ENCODE assay signal across 8 mouse cellular contexts in the genomic region with DNA sequence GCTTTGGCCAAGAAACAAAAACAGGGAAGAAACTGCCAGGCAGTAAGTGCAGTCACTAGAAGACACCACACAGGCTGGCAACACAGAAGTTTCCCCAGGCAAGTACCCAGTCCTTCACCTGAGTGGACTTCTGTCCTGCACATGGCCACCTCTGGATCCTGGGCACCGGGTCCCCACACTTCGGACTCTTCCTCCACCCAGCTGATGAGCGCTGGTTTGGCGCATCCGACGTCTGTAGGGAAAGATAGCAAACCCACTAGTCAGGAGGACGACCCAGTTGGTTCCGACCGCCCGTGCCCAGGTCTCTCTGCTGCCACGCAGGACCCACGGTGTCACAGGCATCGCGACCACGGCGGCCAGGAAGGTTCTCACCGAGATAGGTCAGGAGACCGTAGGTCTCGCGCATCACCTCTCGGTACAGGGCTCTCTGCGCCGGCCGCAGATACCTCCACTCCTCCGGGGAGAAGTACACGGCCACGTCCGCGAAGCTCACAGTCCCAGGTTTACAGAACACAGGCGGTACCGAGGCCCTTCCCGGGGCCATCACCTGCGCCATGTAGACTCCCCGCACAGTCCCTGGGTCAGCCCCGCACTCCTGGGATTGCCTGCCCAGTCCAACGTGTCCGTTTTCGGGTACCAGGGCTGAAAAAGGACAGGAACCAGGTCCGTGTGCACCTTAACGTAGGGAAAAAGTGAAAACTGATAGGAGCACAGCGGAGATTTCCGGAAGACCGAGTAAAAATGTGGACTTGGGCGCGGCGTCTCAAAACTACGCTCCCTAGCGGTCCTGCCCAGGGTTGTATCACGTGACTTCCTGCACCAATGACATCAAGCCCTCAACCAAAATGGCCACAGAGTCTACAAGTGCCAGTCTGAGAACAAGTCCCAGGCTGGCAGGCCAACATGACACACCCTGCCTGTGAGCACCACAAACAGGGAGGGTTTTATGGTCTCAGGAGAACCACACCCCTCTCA. TPM values are rescaled to one million over a fixed set of nuclear protein-coding genes. Genes with fewer than 3 reads are reported as not detected.
DNase-seq lines count a peak whose midpoint lies in the region; ATAC-seq and TF ChIP-seq lines count a peak whose summit lies in the region.
"Not testable (repeated sequence)": the region's sequence is repeated elsewhere in the genome, so short reads cannot be mapped to it uniquely, and the experiment has no call there.

A gene (minus strand): TSS at position 780 of the 975 bp plus-strand sequence.

- H3K27ac ChIP-seq in forebrain, embryonic 14.5 days (ENCODE audit: low read depth, low read length), result peak within 1 kb of the TSS; percentile 52

- H3K4me1 ChIP-seq in forebrain, embryonic 14.5 days (ENCODE audit: control insufficient read depth, insufficient read depth, low read length); lung, adult 2 months (ENCODE audit: control insufficient read depth, insufficient read depth, low read length): not testable (repeated sequence)

- TF ChIP-seq CTCF in lung, adult 2 months (IDR thresholded peaks at IDR 0.05; ENCODE audit: insufficient read depth, low read length), result peak; percentile 61; the same call in 1 of the 2 replicates

- peak within 1 kb of the TSS; percentile 65 for H3K4me3 ChIP-seq in forebrain, embryonic 14.5 days (ENCODE audit: low read depth, low read length)
- peak within 1 kb of the TSS; percentile 97 for H3K4me3 ChIP-seq in lung, adult 2 months (replicated peaks; ENCODE audit: extremely low read depth, low read depth, low read length)

- not testable (repeated sequence) for H3K27me3 ChIP-seq in forebrain, embryonic 14.5 days (replicated peaks; ENCODE audit: control insufficient read depth, insufficient read depth, low read length)

- peak; percentile 97 for ATAC-seq in forebrain, embryonic 14.5 days
- ATAC-seq in neutrophil, adult 5-6 weeks (ENCODE audit: extremely low read depth, insufficient number of reproducible peaks, low FRiP score, poor library complexity, severe bottlenecking), result peak; percentile 95

- H3K36me3 ChIP-seq in forebrain, embryonic 14.5 days (ENCODE audit: control insufficient read depth, insufficient read depth, low read length), result not testable (repeated sequence)

- H3K9ac ChIP-seq in forebrain, embryonic 14.5 days (ENCODE audit: low read length), result peak within 1 kb of the TSS; percentile 77

- not testable (repeated sequence) for H3K9me3 ChIP-seq in forebrain, embryonic 14.5 days (replicated peaks; ENCODE audit: control insufficient read depth, low read length)

- intact Hi-C loops in heart, postnatal 25 days (cut with DNase I), result not testable (repeated sequence)

- WGBS in forebrain, embryonic 14.5 days, result 3% methylated on average over 49 of the region's 49 CpGs
- WGBS in lung, adult 2 months, result under 1% methylated on average over 49 of the region's 49 CpGs

- TF ChIP-seq POLR2A in lung, adult 2 months (IDR thresholded peaks at IDR 0.05; ENCODE audit: borderline replicate concordance, extremely low read depth, low read depth, low read length), result peak; percentile 88; the same call in 1 of the 2 replicates

- DNase-seq in ES-CJ7 (ENCODE audit: low read depth, low spot score), result peak; percentile 99
- peak; percentile 93 for DNase-seq in cerebellum, adult 11 months
- peak; percentile 97 for DNase-seq in forebrain, embryonic 14.5 days (ENCODE audit: low spot score)
- DNase-seq in heart, postnatal 25 days (ENCODE audit: low spot score), result peak; percentile 86
- peak; percentile 86 to 97 for DNase-seq in layer of hippocampus, adult 18-20 months (ENCODE audit: low spot score in 2 of 2)
- DNase-seq in lung, adult 2 months, result peak; percentile 93
- peak; percentile 81 to 91 for DNase-seq in thymus, adult 18-20 months

- H3K4me2 ChIP-seq in forebrain, embryonic 14.5 days (ENCODE audit: low read length), result peak within 1 kb of the TSS; percentile 70

RNA-seq across cellular contexts. Expression of the gene that starts here (rescaled TPM):
- polyA plus RNA-seq in forebrain, embryonic 14.5 days (2014; fragmentation: Nextera tagmentation; extraction: Ambion mirVana), result 4.0 and 7.0 TPM in 2 replicates
- total RNA-seq in heart, postnatal 25 days (2021), result 1 to 10 TPM; 3.4 to 4.7 TPM
- total RNA-seq in layer of hippocampus, adult 18-20 months (2021), result 1 to 10 TPM; 6.3 to 7.5 TPM
- polyA plus RNA-seq in lung, adult 2 months (2012; rRNA removed), result 10.9 TPM in 2 replicates
- total RNA-seq in neutrophil, adult 5-6 weeks (2017), result 23.5 and 24.2 TPM in 2 replicates

Comparison
In these comparisons a context has a peak if more than half of its experiments do, and no peak if none do; other contexts are left out.
1. Peak in every context shown above with its lines: DNase-seq, ATAC-seq, H3K4me3 ChIP-seq and H3K27ac ChIP-seq.